Mouse (Mus musculus) megakaryocyte, embryonic 14.5 days (primary cell): ENCODE measurements around the gene Polr1e.

Experiments used
- FLI1 ChIP-seq: IDR thresholded peaks from 2 replicates; pipeline ENCODE4 v1.6.1; 2012; ENCODE audit warnings: low read length, inconsistent platforms, mixed read lengths
- GATA1 ChIP-seq: IDR thresholded peaks from 3 replicates; pipeline ENCODE4 v1.6.1; 2012; ENCODE audit warnings: mixed read lengths, low read length, inconsistent platforms, borderline replicate concordance

DNA sequence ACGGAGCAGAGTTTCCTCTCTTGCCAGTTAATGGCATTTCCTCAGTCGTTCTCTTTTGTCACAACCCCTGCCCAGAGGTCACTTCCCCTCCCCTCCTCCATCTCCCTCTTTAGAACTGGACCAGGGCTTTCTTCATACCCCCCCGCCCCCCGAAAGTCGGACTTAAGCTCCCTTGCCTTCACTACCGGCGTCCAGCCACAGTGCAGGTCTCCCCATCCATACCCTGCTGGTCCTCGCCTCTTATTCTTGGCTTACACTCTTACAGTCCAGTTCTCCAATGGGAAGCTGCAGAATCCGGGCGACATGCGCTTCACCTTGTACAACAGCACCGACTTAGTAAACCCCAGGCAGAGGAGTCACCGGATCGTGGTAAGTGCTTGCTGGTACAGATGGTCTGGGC lies 626 bp downstream of the Polr1e start:
- TF ChIP-seq GATA1 (no peak), FLI1 (no peak)
